Mouse (Mus musculus) kidney, adult 2 months (tissue): ENCODE results near the gene Rtn4rl1.

Experiments
- CTCF ChIP-seq: fragments of 200-500 bp; conservative IDR thresholded peaks from 2 replicates; pipeline ENCODE4 v1.5.1; 2011; ENCODE audit warnings: low read depth, mild to moderate bottlenecking, control low read depth, low read length, moderate library complexity, mixed read lengths; ENCODE audit not compliant: insufficient read depth, insufficient read length
- POLR2A ChIP-seq: fragments of 200-500 bp; IDR thresholded peaks from one replicate; pipeline ENCODE4 v1.6.1; 2011; ENCODE audit warnings: low read depth, low read length, control low read depth

GRCm38 (mm10) chr11:75160954-75161353 is 32.6 kb upstream of the Rtn4rl1 start:
- TF ChIP-seq CTCF, result no peak
- no peak for TF ChIP-seq POLR2A
